Mouse (Mus musculus) lung, adult 2 months (tissue): ENCODE data around the gene Adamtsl5. TPM values are rescaled to one million over a fixed set of nuclear protein-coding genes. Genes with fewer than 3 reads are reported as not detected.
A peak's percentile ranks its signal among the peaks of the same experiment; 100 is the strongest.

Experiments used
- DNase-seq: peaks from one replicate; pipeline ENCODE4 v3.0.0; 2022
- H3K4me1 ChIP-seq: fragments of 200-500 bp; 2 replicates; pipeline ENCODE4 v1.6.1; 2011; ENCODE audit warnings: low read length; ENCODE audit not compliant: control insufficient read depth, insufficient read depth
- H3K4me3 ChIP-seq: fragments of 200-500 bp; replicated peaks from 2 replicates; pipeline ENCODE3; 2011; ENCODE audit warnings: low read depth, mild to moderate bottlenecking, control low read depth, low read length; ENCODE audit errors: extremely low read depth
- CTCF ChIP-seq: fragments of 200-500 bp; IDR thresholded peaks from 2 replicates; pipeline ENCODE4 v1.5.1; 2011; ENCODE audit warnings: mild to moderate bottlenecking, low read length, control low read depth; ENCODE audit not compliant: insufficient read depth
- POLR2A ChIP-seq: fragments of 200-500 bp; IDR thresholded peaks from 2 replicates; pipeline ENCODE4 v1.6.1; 2011; ENCODE audit warnings: low read depth, mild to moderate bottlenecking, control low read depth, low read length, borderline replicate concordance; ENCODE audit errors: extremely low read depth
- WGBS: fragments of 180-500 bp; shearing (Covaris S2); methylation state at CpG from one replicate; pipeline ENCODE4 v1.1.7; 2018; 5-methylcytosine and 5-hydroxymethylcytosine counted together
- polyA plus RNA-seq: library from polyadenylated mRNA; depleted of rRNA; stranded (reverse); fragments of >200 nt; gene quantifications from 2 replicates; pipeline ENCODE4 v1.2.3, GENCODE M21; 2012

Gene Adamtsl5
- polyA plus RNA-seq, 1 experiment: 87.6 TPM

DNA sequence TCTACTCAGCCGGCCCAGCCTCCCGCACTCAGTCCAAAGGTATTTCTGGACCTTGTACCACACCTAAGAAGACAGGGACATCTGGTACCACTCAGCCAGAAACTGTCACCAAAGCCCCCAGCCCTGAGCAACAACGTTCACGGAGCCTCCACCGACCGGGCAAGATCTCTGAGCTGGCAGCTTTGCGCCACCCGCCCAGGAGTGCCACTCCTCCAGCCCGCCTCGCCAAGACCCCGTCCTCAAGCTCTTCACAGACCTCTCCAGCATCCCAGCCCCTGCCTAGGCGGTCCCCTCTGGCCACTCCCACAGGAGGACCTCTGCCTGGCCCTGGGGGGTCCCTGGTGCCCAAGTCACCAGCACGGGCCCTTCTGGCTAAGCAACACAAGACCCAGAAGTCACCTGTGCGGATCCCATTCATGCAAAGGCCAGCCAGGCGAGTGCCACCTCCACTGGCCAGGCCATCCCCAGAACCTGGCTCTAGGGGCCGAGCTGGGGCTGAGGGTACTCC lies 33.7 kb downstream of the Adamtsl5 start:
- Histone ChIP-seq H3K4me1 (peaks cover 3% of the 10 kb centered on the region), H3K4me3 (no peak overlapping the region)
- no peak for DNase-seq
- TF ChIP-seq POLR2A: no peak
- TF ChIP-seq CTCF: no peak
- 51% methylated on average over 16 of the region's 16 CpGs for WGBS

- WGBS: 30% methylated on average over 20 of the region's 20 CpGs
- TF ChIP-seq POLR2A: no peak
- TF ChIP-seq CTCF: no peak
These were observed 34.5 kb downstream of the Adamtsl5 start for GRCm38 (mm10) chr10:80313627-80314201.

GRCm38 (mm10) chr10:80312586-80313504 lies 35.4 kb downstream of the Adamtsl5 start:
- Histone ChIP-seq H3K4me1 (no peaks in the 10 kb centered on the region), H3K4me3 (no peak overlapping the region)
- TF ChIP-seq POLR2A: no peak
- no peak for TF ChIP-seq CTCF
- no peak for DNase-seq
- WGBS: 70% methylated on average over 54 of the region's 54 CpGs

More at GRCm38 (mm10) chr10:80313627-80314201, 34.5 kb downstream of the Adamtsl5 start:
- no peaks in the 10 kb centered on the region for H3K4me1 ChIP-seq
- no peak overlapping the region for H3K4me3 ChIP-seq
- no peak for DNase-seq

DNA sequence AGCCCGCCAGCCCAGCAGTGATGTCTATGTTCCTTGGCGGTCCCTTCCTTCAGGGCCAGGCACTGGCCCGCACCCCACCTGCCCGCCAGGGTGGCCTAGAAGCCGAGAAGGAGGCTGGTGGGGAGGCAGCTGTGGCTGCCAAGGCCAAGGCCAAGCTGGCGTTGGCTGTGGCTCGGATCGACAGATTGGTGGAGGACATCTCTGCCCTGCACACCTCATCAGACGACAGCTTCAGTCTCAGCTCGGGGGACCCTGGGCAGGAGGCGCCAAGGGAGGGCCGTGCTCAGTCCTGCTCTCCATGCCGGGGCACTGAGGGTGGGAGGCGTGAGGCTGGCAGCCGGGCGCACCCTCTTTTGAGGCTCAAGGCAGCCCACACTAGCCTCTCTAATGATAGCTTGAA lies 36.7 kb downstream of the Adamtsl5 start:
- H3K4me3 ChIP-seq: no peak overlapping the region
- DNase-seq: no peak
- H3K4me1 ChIP-seq: no peaks in the 10 kb centered on the region
- TF ChIP-seq CTCF (no peak), POLR2A (no peak)
- 82% methylated on average over 16 of the region's 16 CpGs for whole genome bisulfite sequencing

DNA sequence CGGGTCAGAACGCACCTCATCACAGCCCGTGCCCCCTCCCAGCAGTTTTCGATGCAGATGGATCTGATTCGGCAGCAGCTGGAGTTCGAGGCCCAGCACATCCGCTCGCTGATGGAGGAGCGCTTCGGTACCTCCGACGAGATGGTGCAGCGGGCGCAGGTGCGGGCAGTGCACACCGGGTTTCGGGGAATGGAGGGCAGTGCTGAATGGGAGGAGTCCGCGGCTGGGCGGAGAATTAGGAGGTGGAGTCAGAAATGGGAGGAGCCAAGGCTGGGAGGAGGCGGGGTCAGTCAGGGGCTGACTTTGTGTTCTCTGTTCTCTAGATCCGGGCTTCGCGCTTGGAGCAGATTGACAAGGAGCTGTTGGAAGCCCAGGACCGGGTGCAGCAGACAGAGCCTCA lies 43.4 kb downstream of the Adamtsl5 start:
- DNase-seq: no peak
- Histone ChIP-seq H3K4me1 (no peaks in the 10 kb centered on the region), H3K4me3 (no peak overlapping the region)
- TF ChIP-seq CTCF (no peak), POLR2A (no peak)
- WGBS: 13% methylated on average over 25 of the region's 25 CpGs

- H3K4me3 ChIP-seq: no peak overlapping the region
These were observed 43.8 kb downstream of the Adamtsl5 start for GRCm38 (mm10) chr10:80304458-80304857.

DNA sequence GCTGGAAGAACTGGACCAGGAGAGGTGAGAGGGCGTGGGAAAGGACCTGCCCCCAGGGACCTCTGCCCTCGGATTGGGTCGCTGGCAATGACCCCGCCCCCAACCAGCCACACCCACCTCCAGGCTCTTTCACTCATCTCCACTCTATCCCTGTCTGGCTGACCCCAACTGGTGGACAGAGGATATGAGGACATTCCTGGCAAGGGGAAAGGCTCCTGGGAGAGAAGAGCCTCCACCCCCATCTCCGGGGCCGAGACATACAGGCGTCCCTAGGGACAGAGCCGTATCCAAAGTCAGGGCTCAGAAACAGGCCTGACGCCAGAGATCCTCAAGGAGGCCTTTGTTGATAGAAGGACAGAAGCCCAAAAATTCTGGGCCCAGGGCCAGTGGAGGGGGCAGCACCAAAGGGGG lies 45.7 kb downstream of the Adamtsl5 start:
- 5% methylated on average over 9 of the region's 9 CpGs for WGBS

More at GRCm38 (mm10) chr10:80304458-80304857, 43.8 kb downstream of the Adamtsl5 start:
- WGBS: 22% methylated on average over 12 of the region's 12 CpGs
- no peaks in the 10 kb centered on the region for H3K4me1 ChIP-seq
- no peak for TF ChIP-seq POLR2A
- no peak for TF ChIP-seq CTCF
- no peak for DNase-seq

DNA sequence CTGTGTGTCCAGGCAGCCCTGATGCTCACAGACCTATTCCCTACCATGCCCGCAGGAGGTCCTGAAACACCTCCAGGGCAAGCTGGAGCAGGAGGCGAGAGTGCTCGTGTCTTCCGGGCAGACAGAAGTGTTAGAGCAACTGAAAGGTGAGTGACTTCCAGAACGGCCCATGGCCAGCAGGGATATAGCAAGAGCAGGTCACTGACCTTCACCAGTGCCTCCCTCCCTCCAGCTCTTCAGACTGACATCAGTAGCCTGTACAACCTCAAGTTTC lies 46.2 kb downstream of the Adamtsl5 start:
- WGBS: 50% methylated on average over 5 of the region's 5 CpGs
- DNase-seq: no peak
- no peak for TF ChIP-seq POLR2A
- TF ChIP-seq CTCF: no peak
- no peak overlapping the region for H3K4me3 ChIP-seq
- H3K4me1 ChIP-seq: no peaks in the 10 kb centered on the region

More for the DNA sequence above, 45.7 kb downstream of the Adamtsl5 start:
- TF ChIP-seq CTCF: no peak
- no peak for TF ChIP-seq POLR2A
- Histone ChIP-seq H3K4me1 (no peaks in the 10 kb centered on the region), H3K4me3 (no peak overlapping the region)
- peak; percentile 67 for DNase-seq

GRCm38 (mm10) chr10:80301256-80302081 lies 46.7 kb downstream of the Adamtsl5 start:
- TF ChIP-seq CTCF (no peak), POLR2A (no peak)
- H3K4me3 ChIP-seq: no peak overlapping the region
- DNase-seq: no peak
- 67% methylated on average over 10 of the region's 10 CpGs for WGBS
- no peaks in the 10 kb centered on the region for H3K4me1 ChIP-seq
